Mouse (Mus musculus): ENCODE data around the gene Pkp4.
"Not testable (repeated sequence)": the region's sequence is repeated elsewhere in the genome, so short reads cannot be mapped to it uniquely, and the experiment has no call there.

Gene Pkp4

GRCm38 (mm10) chr2:59343834-59344233 is 183.2 kb downstream of the Pkp4 start:
- DNase-seq, result no peak

- DNase-seq, result no peak
Observed at GRCm38 (mm10) chr2:59344699-59345098, 184.0 kb downstream of the Pkp4 start.

- DNase-seq, result peak; percentile 23 to 31
Observed at GRCm38 (mm10) chr2:59345141-59345839, 184.6 kb downstream of the Pkp4 start.

GRCm38 (mm10) chr2:59346443-59346842 is 185.8 kb downstream of the Pkp4 start:
- DNase-seq, result no peak

- DNase-seq, result no peak
Observed at GRCm38 (mm10) chr2:59348585-59348984, 187.9 kb downstream of the Pkp4 start.

- no peak for DNase-seq
Observed at GRCm38 (mm10) chr2:59350094-59350493, 189.4 kb downstream of the Pkp4 start.

GRCm38 (mm10) chr2:59351303-59352099 is 190.9 kb downstream of the Pkp4 start:
- DNase-seq, result no peak

- no peak for DNase-seq
Observed at GRCm38 (mm10) chr2:59353821-59354220, 193.2 kb downstream of the Pkp4 start.

- DNase-seq, result no peak
Observed at GRCm38 (mm10) chr2:59355531-59356289, 195.1 kb downstream of the Pkp4 start.

- no peak for DNase-seq
Observed at GRCm38 (mm10) chr2:59359760-59360342, 199.2 kb downstream of the Pkp4 start.

GRCm38 (mm10) chr2:59361350-59361780 is 200.7 kb downstream of the Pkp4 start:
- DNase-seq, result no peak

GRCm38 (mm10) chr2:59364156-59364842 is 203.6 kb downstream of the Pkp4 start:
- DNase-seq, result no peak

- DNase-seq, result no peak
Observed at GRCm38 (mm10) chr2:59367191-59367590, 206.5 kb downstream of the Pkp4 start.

GRCm38 (mm10) chr2:59373113-59373512 is 212.5 kb downstream of the Pkp4 start:
- no peak for DNase-seq

- no peak for DNase-seq
Observed at GRCm38 (mm10) chr2:59378096-59378495, 217.4 kb downstream of the Pkp4 start.

- not testable (repeated sequence) for DNase-seq
Observed at GRCm38 (mm10) chr2:59378861-59379260, 218.2 kb downstream of the Pkp4 start.

- DNase-seq, result no peak
Observed at GRCm38 (mm10) chr2:59383231-59383630, 222.6 kb downstream of the Pkp4 start.

GRCm38 (mm10) chr2:59383852-59384776 is 223.5 kb downstream of the Pkp4 start:
- DNase-seq, result no peak

GRCm38 (mm10) chr2:59385211-59385935 is 224.7 kb downstream of the Pkp4 start:
- no peak for DNase-seq

GRCm38 (mm10) chr2:59389971-59390370 is 229.3 kb downstream of the Pkp4 start:
- DNase-seq, result no peak

- DNase-seq, result no peak
Observed at GRCm38 (mm10) chr2:59393177-59393576, 232.5 kb downstream of the Pkp4 start.
